Mouse (Mus musculus): ENCODE measurements around the gene Myo1e.
"Not testable (repeated sequence)": the region's sequence is repeated elsewhere in the genome, so short reads cannot be mapped to it uniquely, and the experiment has no call there.

Myo1e gene

GRCm38 (mm10) chr9:70249881-70250681, 42.9 kb downstream of the Myo1e start:
- no peak for DNase-seq (ENCODE audit: low read depth, low spot score)

- no peak for DNase-seq (ENCODE audit: low read depth, low spot score)
These were observed 44.4 kb downstream of the Myo1e start for GRCm38 (mm10) chr9:70251441-70251985.

- DNase-seq (ENCODE audit: low read depth, low spot score), result no peak
These were observed 45.9 kb downstream of the Myo1e start for GRCm38 (mm10) chr9:70253016-70253415.

- DNase-seq (ENCODE audit: low read depth, low spot score), result no peak
These were observed 47.9 kb downstream of the Myo1e start for GRCm38 (mm10) chr9:70255005-70255404.

- not testable (repeated sequence) for DNase-seq (ENCODE audit: low read depth, low spot score)
These were observed 48.9 kb downstream of the Myo1e start for GRCm38 (mm10) chr9:70256027-70256426.

GRCm38 (mm10) chr9:70257289-70258101, 50.3 kb downstream of the Myo1e start:
- DNase-seq (ENCODE audit: low read depth, low spot score), result no peak

- no peak for DNase-seq (ENCODE audit: low read depth, low spot score)
These were observed 53.2 kb downstream of the Myo1e start for GRCm38 (mm10) chr9:70260324-70260841.

- no peak for DNase-seq (ENCODE audit: low read depth, low spot score)
These were observed 54.5 kb downstream of the Myo1e start for GRCm38 (mm10) chr9:70261646-70262045.

- no peak for DNase-seq (ENCODE audit: low read depth, low spot score)
These were observed 56.0 kb downstream of the Myo1e start for GRCm38 (mm10) chr9:70263134-70263533.

GRCm38 (mm10) chr9:70263735-70264134, 56.6 kb downstream of the Myo1e start:
- DNase-seq (ENCODE audit: low read depth, low spot score), result no peak

GRCm38 (mm10) chr9:70265513-70265912, 58.4 kb downstream of the Myo1e start:
- DNase-seq (ENCODE audit: low read depth, low spot score), result no peak

GRCm38 (mm10) chr9:70266186-70266585, 59.0 kb downstream of the Myo1e start:
- DNase-seq (ENCODE audit: low read depth, low spot score), result no peak

- DNase-seq (ENCODE audit: low read depth, low spot score), result no peak
These were observed 60.0 kb downstream of the Myo1e start for GRCm38 (mm10) chr9:70267108-70267507.

GRCm38 (mm10) chr9:70269349-70269748, 62.2 kb downstream of the Myo1e start:
- no peak for DNase-seq (ENCODE audit: low read depth, low spot score)

GRCm38 (mm10) chr9:70270468-70270867, 63.3 kb downstream of the Myo1e start:
- no peak for DNase-seq (ENCODE audit: low read depth, low spot score)

GRCm38 (mm10) chr9:70271137-70271536, 64.0 kb downstream of the Myo1e start:
- no peak for DNase-seq (ENCODE audit: low read depth, low spot score)

GRCm38 (mm10) chr9:70271631-70272030, 64.5 kb downstream of the Myo1e start:
- no peak for DNase-seq (ENCODE audit: low read depth, low spot score)

- no peak for DNase-seq (ENCODE audit: low read depth, low spot score)
These were observed 66.9 kb downstream of the Myo1e start for GRCm38 (mm10) chr9:70274071-70274470.

- DNase-seq (ENCODE audit: low read depth, low spot score), result no peak
These were observed 67.3 kb downstream of the Myo1e start for GRCm38 (mm10) chr9:70274476-70274875.

GRCm38 (mm10) chr9:70274887-70275555, 67.9 kb downstream of the Myo1e start:
- no peak for DNase-seq (ENCODE audit: low read depth, low spot score)

- DNase-seq (ENCODE audit: low read depth, low spot score), result no peak
These were observed 69.9 kb downstream of the Myo1e start for GRCm38 (mm10) chr9:70277076-70277475.

- no peak for DNase-seq (ENCODE audit: low read depth, low spot score)
These were observed 70.4 kb downstream of the Myo1e start for GRCm38 (mm10) chr9:70277529-70277982.
